Mouse (Mus musculus): ENCODE data around the gene Arhgef12.

- TF ChIP-seq CTCF (IDR thresholded peaks at IDR 0.05; ENCODE audit: extremely low read depth, insufficient read length, insufficient replicate concordance, low read depth, low read length) (no peak), POLR2A (IDR thresholded peaks at IDR 0.05; ENCODE audit: low read depth, low read length) (no peak)
Measured at GRCm38 (mm10) chr9:43107187-43107517, at the start of gene Arhgef12.
